Mouse (Mus musculus) heart, embryonic 12.5 days (tissue): ENCODE data around the gene Frem2. TPM values are rescaled to one million over a fixed set of nuclear protein-coding genes. Genes with fewer than 3 reads are reported as not detected.
A peak's percentile ranks its signal among the peaks of the same experiment; 100 is the strongest.

Experiments used
- ATAC-seq: fragments of 200-750 bp; cut with Nextera tagmentation; 2 replicates; pipeline ENCODE4 v1.8.0; 2017; ENCODE audit warnings: moderate TSS enrichment, moderate library complexity; ENCODE audit not compliant: insufficient number of reproducible peaks, low FRiP score
- H3K27ac ChIP-seq: fragments of 300-500 bp; sonication (generic); 2 replicates; pipeline ENCODE4 v1.5.1; 2016; ENCODE audit warnings: mild to moderate bottlenecking, moderate library complexity; ENCODE audit not compliant: poor library complexity, severe bottlenecking
- H3K27me3 ChIP-seq: fragments of 300-500 bp; sonication (generic); replicated peaks from 2 replicates; pipeline ENCODE4 v1.6.1; 2016; ENCODE audit warnings: mild to moderate bottlenecking, moderate library complexity
- H3K36me3 ChIP-seq: fragments of 300-500 bp; sonication (generic); 2 replicates; pipeline ENCODE4 v1.6.1; 2016; ENCODE audit warnings: mild to moderate bottlenecking, moderate library complexity
- H3K4me1 ChIP-seq: fragments of 300-500 bp; sonication (generic); replicated peaks from 2 replicates; pipeline ENCODE4 v1.6.1; 2016; ENCODE audit warnings: mild to moderate bottlenecking
- H3K4me2 ChIP-seq: fragments of 300-500 bp; sonication (generic); 2 replicates; pipeline ENCODE4 v1.6.1; 2016; ENCODE audit warnings: mild to moderate bottlenecking, moderate library complexity
- H3K4me3 ChIP-seq: fragments of 300-500 bp; sonication (generic); 2 replicates; pipeline ENCODE4 v1.5.1; 2016; ENCODE audit warnings: mild to moderate bottlenecking
- H3K9ac ChIP-seq: fragments of 300-500 bp; sonication (generic); 2 replicates; pipeline ENCODE4 v1.6.1; 2016; ENCODE audit warnings: mild to moderate bottlenecking, moderate library complexity
- H3K9me3 ChIP-seq: fragments of 300-500 bp; sonication (generic); replicated peaks from 2 replicates; pipeline ENCODE4 v1.6.1; 2016; ENCODE audit warnings: mild to moderate bottlenecking, moderate library complexity
- WGBS: fragments of 180-500 bp; shearing (Covaris S2); methylation state at CpG from one replicate; pipeline ENCODE4 v1.1.7; 2016; 5-methylcytosine and 5-hydroxymethylcytosine counted together
- polyA plus RNA-seq: library from polyadenylated mRNA; unstranded; fragments of >200 nt; fragmentation: Nextera tagmentation; extraction: Ambion mirVana; gene quantifications from 2 replicates; pipeline ENCODE4 v1.2.1, GENCODE M21; 2016

The Frem2 gene
- polyA plus RNA-seq, 1 experiment from 2014 or later: 7.0 TPM

DNA sequence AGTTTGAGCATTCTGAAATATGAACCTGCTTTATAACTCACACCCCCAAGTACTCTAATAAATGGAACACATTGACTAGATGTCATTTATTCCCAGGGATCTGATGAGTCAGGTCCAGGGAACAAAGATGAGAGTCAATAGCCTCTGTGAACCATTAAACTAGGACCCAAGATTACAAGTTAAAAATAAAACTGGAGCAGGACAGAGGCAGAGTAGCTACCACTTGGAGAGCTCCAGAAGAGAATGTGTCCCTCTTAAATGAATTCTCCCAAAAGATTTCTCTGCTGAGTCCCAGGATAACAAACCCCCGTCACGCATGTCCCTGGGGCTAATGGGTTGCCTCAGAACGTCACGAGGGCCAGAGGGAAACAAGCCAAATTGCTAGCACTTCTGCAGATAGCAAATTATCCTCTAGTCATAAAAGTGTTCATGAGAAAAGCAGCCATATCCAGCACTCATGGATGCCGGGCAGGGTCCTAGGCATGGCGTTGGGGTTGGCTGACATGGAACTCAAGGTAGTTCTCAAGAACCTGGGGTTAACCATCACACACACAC, 158.7 kb downstream of the Frem2 start:
- WGBS: 80% methylated on average over 6 of the region's 6 CpGs
- H3K4me3 ChIP-seq: no peak overlapping the region
- no peak overlapping the region for H3K4me2 ChIP-seq
- H3K4me1 ChIP-seq: no peaks in the 10 kb centered on the region; the same call in 1 of the 2 replicates
- no peak overlapping the region for H3K9ac ChIP-seq
- no peak for ATAC-seq
- no peak overlapping the region for H3K27ac ChIP-seq
- no peaks in the 10 kb centered on the region; the same call in 1 of the 2 replicates for H3K27me3 ChIP-seq
- H3K9me3 ChIP-seq: no peaks in the 10 kb centered on the region
- H3K36me3 ChIP-seq: no peaks in the 10 kb centered on the region

DNA sequence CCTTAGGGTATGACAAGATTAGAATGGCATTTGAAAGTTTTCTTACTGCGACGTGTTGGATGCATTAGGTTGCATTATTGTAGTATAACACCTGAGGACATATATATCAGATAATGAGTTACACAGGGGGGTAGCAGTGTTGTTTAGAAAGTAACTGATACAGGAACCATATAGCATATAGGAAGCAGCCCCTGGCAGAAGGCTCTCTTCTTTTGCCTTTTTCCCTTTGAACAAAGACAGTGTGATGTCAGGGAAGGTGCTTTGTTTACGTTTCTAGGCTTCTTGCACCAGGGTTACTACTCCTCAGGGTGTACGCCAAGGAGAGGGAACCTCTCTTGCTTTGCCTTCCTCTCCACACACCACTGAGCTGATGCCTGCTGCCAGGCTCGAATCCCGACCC, 168.8 kb downstream of the Frem2 start, which contains the start of gene Stoml3:
Gene Stoml3 (plus strand): TSS at position 301 of the 400 bp plus-strand sequence.
- Histone ChIP-seq H3K4me2 (peak within 1 kb of the TSS; percentile 21; the same call in 1 of the 2 replicates), H3K36me3 (no peaks in the 10 kb centered on the region), H3K9me3 (no peaks in the 10 kb centered on the region), H3K27ac (peak within 1 kb of the TSS; percentile 51; the same call in 1 of the 2 replicates), H3K4me1 (peaks cover 28% of the 10 kb centered on the region), H3K4me3 (no peak within 1 kb of the TSS), H3K27me3 (no peaks in the 10 kb centered on the region), H3K9ac (no peak within 1 kb of the TSS)
- no peak for ATAC-seq
- WGBS: 74% methylated on average over 6 of the region's 6 CpGs

DNA sequence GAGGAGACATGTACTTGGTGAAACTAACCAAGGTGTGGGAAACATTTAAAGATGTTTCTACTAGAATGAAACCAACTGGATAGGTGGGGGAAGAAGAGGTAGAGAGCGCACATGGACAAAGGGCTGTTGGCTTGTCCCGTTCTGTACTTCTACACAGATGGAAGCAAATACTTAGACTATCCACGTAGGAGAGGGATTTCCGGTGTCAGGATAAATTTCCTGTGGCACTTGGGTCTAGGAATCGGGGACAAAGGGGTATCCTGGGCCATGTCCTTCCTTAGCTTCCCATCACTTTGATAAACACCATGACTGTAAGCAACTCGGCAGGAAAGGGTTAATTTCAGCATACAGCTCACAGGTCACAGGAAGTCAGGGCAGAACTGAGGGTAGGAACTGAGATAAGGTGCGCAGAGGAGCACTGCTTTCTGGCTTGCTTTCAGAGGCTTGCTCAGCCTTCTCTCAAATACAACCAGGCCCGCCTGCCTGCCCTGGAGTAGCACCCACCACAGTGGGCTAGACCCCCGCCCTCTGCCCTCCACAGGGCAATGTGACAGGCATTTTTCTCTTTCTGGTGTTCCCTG, 170.1 kb downstream of the Frem2 start:
- no peak overlapping the region for H3K9ac ChIP-seq

DNA sequence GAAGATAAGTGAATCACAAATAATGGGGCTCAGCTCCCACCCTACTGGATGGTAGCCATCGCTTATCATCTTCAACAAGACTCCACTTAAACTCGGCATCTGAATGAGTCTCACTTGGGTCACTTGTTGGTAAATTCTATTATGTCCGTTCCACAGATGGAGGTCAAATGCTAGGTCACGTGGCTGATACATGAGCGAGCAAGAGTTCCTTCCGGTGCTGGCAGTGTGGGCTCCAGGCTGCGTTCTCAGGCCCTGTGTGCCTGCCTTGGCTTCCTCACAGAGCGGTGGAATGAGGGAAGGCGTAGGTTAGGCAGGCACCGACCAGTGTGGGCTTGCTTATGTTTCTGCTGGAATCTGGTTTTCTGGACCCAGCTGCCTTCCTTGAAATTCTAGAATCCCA, 170.6 kb downstream of the Frem2 start:
- peaks cover 28% of the 10 kb centered on the region for H3K4me1 ChIP-seq
- no peak overlapping the region for H3K4me3 ChIP-seq
- H3K9me3 ChIP-seq: no peaks in the 10 kb centered on the region
- no peaks in the 10 kb centered on the region for H3K27me3 ChIP-seq
- no peak overlapping the region for H3K9ac ChIP-seq
- H3K27ac ChIP-seq: peak overlapping the region; percentile 51
- no peak for ATAC-seq
- 63% methylated on average over 10 of the region's 10 CpGs for WGBS
- H3K36me3 ChIP-seq: peaks cover 12% of the 10 kb centered on the region
- H3K4me2 ChIP-seq: no peak overlapping the region

More for the DNA sequence above, 170.1 kb downstream of the Frem2 start:
- peak overlapping the region; percentile 51 for H3K27ac ChIP-seq
- ATAC-seq: peak; percentile 79
- peak overlapping the region; percentile 21; the same call in 1 of the 2 replicates for H3K4me2 ChIP-seq
- peaks cover 7% of the 10 kb centered on the region for H3K36me3 ChIP-seq
- H3K27me3 ChIP-seq: no peaks in the 10 kb centered on the region
- peaks cover 28% of the 10 kb centered on the region for H3K4me1 ChIP-seq
- no peak overlapping the region for H3K4me3 ChIP-seq
- 31% methylated on average over 9 of the region's 9 CpGs for WGBS
- H3K9me3 ChIP-seq: no peaks in the 10 kb centered on the region

DNA sequence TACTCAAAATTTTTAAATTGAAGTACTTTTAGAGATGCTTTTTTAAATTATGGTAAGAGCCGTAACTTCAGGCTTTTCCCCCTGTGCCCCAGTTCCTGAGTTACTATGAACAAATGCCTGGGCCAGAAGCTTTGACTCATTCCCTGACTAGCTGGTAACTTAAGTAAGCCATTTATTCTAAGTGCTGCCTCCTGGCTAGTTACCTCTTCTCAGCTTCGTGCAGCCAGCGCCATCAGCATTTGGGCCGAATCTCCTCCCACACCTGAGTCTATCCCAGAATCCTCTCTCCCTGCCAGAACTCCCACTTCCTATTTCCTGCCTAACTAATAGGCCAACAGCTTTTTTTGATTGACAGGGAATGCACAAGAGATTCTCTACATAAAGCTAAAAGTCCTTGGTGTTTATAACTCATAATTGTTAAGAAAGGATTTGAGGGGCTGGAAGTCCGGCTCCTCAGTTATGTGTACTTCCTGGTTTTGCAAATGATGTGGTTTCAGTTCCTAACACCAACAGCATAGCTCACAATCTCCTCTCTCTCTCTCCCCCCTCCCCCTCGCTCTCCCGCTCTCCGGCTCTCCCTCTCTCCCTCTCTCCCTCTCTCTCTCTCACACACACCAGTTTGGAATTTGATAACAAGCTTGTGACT, 173.6 kb downstream of the Frem2 start:
- Histone ChIP-seq H3K36me3 (peaks cover 38% of the 10 kb centered on the region), H3K4me1 (peaks cover 28% of the 10 kb centered on the region), H3K27ac (no peak overlapping the region), H3K4me3 (no peak overlapping the region), H3K27me3 (no peaks in the 10 kb centered on the region), H3K4me2 (no peak overlapping the region), H3K9ac (no peak overlapping the region), H3K9me3 (no peaks in the 10 kb centered on the region)
- 72% methylated on average over 8 of the region's 8 CpGs for WGBS
- no peak for ATAC-seq

DNA sequence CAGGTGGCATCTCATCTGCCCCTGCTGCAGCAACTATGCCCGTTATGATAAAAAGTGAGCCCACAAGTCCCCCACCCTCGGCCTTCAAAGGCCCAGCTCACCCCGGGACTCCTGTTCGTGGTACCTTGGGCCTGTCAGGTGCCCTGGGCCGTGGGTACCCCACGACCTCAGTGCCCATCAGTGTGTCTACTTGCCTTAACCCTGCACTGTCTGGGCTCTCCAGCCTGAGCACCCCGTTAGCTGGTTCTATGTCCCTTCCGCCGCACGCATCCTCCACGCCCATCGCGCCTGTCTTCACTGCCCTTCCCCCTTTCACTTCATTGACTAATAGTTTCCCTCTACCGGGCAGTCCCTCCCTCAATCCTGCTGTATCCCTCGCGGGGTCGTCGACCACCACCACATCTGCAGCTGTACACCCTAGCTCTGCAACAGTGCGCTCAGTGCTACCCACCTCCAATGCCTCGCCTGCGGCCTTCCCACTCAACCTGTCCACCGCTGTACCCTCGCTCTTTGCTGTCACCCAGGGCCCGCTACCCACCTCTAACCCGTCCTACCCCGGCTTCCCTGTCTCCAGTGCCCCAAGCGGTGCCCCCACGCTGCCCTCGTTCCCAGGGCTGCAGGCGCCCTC, 178.6 kb downstream of the Frem2 start:
- no peak for ATAC-seq
- no peaks in the 10 kb centered on the region for H3K27me3 ChIP-seq
- H3K9me3 ChIP-seq: no peaks in the 10 kb centered on the region
- no peak overlapping the region for H3K9ac ChIP-seq
- no peaks in the 10 kb centered on the region for H3K4me1 ChIP-seq
- H3K4me3 ChIP-seq: no peak overlapping the region
- H3K4me2 ChIP-seq: no peak overlapping the region
- WGBS: 94% methylated on average over 30 of the region's 30 CpGs
- no peak overlapping the region for H3K27ac ChIP-seq
- peaks cover 85% of the 10 kb centered on the region for H3K36me3 ChIP-seq

DNA sequence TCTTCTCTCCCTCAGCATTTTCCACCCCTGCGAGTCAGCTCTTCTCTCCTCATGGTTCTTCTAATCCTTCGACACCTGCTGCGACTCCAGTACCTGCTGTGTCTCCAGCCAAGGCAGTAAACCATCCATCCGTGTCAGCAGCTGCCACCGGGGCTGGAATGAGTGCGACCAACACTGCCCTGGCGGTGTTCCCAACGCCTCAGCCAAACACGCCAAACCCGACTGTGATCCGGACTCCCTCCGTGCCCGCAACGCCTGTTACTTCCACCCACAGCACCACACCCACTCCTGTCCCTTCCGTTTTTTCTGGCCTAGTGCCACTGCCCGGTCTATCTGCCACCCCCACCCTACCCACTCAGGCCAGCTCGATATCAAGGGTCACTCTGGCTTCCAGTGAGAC, 179.7 kb downstream of the Frem2 start:
- no peaks in the 10 kb centered on the region for H3K4me1 ChIP-seq
- no peaks in the 10 kb centered on the region for H3K27me3 ChIP-seq
- no peak overlapping the region for H3K4me3 ChIP-seq
- H3K36me3 ChIP-seq: peaks cover 92% of the 10 kb centered on the region
- ATAC-seq: no peak
- no peaks in the 10 kb centered on the region for H3K9me3 ChIP-seq
- H3K9ac ChIP-seq: no peak overlapping the region
- 85% methylated on average over 17 of the region's 17 CpGs for WGBS
- H3K27ac ChIP-seq: no peak overlapping the region
- no peak overlapping the region for H3K4me2 ChIP-seq

DNA sequence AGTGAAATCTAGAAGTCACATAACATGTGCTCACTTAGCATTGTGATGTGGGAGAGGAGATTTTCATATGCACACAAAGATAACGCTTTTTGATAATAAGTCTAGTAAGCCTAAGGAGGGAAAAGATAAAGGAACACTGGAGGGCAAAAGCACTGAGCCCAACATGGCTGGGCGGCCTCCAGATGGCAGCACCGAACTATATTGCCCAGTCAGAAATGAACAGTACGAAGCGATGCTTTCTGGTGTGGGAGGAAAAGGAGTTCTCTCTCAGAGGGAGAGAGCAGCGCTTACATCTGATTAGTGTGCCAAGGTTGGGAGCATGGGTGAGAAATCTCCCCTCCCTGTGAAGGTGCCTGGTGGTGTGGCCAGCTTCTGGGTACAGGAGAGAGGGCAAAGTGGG, 181.3 kb downstream of the Frem2 start:
- Histone ChIP-seq H3K27ac (no peak overlapping the region), H3K27me3 (no peaks in the 10 kb centered on the region), H3K4me1 (no peaks in the 10 kb centered on the region), H3K4me3 (no peak overlapping the region), H3K4me2 (no peak overlapping the region), H3K9ac (no peak overlapping the region), H3K9me3 (no peaks in the 10 kb centered on the region), H3K36me3 (peaks cover 93% of the 10 kb centered on the region)
- WGBS: 51% methylated on average over 6 of the region's 6 CpGs
- ATAC-seq: no peak

DNA sequence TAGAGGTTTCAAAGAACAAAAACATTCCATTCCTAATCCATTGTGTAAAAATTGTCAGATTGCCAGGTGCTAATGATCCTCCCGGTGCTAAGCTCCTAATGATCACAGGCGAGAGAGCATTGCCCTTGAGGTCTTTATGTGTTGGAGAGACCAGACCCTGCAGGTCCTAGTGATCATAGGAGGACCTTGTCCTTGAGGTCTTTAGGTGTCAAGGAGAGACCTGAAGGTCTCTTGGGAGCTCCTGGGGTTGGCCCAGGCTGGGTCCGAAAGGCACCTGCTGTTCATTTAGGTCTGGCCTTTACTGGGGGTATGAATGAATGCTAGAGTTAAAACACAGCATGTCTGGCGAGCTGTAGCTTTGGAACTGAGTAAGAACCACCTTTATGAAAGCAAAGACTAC, 183.0 kb downstream of the Frem2 start:
- no peaks in the 10 kb centered on the region for H3K27me3 ChIP-seq
- H3K9ac ChIP-seq: no peak overlapping the region
- no peak overlapping the region for H3K27ac ChIP-seq
- H3K9me3 ChIP-seq: no peaks in the 10 kb centered on the region
- H3K36me3 ChIP-seq: peaks cover 94% of the 10 kb centered on the region
- H3K4me2 ChIP-seq: no peak overlapping the region
- no peak for ATAC-seq
- WGBS: 76% methylated on average over 4 of the region's 4 CpGs
- H3K4me1 ChIP-seq: no peaks in the 10 kb centered on the region
- no peak overlapping the region for H3K4me3 ChIP-seq

DNA sequence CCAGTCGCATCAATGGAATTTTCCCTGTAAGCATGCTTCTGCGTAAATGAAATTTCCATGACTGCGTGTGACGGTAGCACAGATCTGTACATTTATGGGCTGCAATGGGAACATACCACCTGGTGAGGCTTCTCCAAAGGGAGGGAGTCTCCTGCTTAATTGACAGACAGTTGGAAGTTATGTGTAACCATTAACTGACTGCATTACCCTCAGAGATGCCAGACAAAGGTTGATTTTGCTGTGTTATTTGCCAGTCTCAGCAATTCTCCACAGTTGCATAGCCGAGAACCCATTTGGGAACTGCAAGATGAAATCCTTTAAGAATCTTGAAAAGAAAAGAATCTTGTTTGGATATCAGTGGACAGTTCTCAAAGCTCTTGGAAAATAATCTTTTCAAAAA, 185.1 kb downstream of the Frem2 start:
- peaks cover 82% of the 10 kb centered on the region for H3K36me3 ChIP-seq
- no peak overlapping the region for H3K4me3 ChIP-seq
- no peak for ATAC-seq
- H3K4me1 ChIP-seq: 0 out of 2 replicates have a peak, but pooled peaks cover 6% of the 10 kb centered on the region
- H3K9me3 ChIP-seq: no peaks in the 10 kb centered on the region
- no peak overlapping the region for H3K9ac ChIP-seq
- no peaks in the 10 kb centered on the region for H3K27me3 ChIP-seq
- H3K4me2 ChIP-seq: no peak overlapping the region
- 94% methylated on average over 5 of the region's 5 CpGs for WGBS
- no peak overlapping the region for H3K27ac ChIP-seq

DNA sequence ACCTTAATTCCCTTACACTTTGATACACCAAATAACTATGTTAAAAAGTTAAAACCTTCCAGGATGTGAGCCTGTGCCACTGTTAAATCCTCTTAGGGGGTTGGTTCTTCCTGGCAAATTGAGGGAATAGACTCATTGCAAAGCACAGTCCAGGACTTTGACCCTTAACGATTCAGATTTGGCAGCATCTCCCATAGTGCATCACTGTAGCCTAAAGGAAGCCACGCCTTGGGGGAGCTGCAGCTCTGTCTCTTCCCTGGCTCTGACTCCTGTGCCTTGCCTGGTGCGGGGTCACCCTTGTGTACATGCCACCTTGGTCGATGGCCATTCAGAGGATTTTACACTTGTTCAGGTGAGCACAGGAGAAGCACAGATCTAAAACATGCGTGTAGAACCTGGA, 187.5 kb downstream of the Frem2 start:
- no peaks in the 10 kb centered on the region for H3K9me3 ChIP-seq
- H3K27me3 ChIP-seq: no peaks in the 10 kb centered on the region
- peaks cover 61% of the 10 kb centered on the region for H3K36me3 ChIP-seq
- H3K9ac ChIP-seq: no peak overlapping the region
- no peak for ATAC-seq
- H3K4me1 ChIP-seq: peaks cover 26% of the 10 kb centered on the region
- no peak overlapping the region for H3K27ac ChIP-seq
- 90% methylated on average over 5 of the region's 5 CpGs for WGBS
- H3K4me3 ChIP-seq: no peak overlapping the region
- no peak overlapping the region for H3K4me2 ChIP-seq
